Mouse (Mus musculus): ENCODE data around the gene Pikfyve. TPM values are rescaled to one million over a fixed set of nuclear protein-coding genes. Genes with fewer than 3 reads are reported as not detected.
"Not testable (repeated sequence)": the region's sequence is repeated elsewhere in the genome, so short reads cannot be mapped to it uniquely, and the experiment has no call there.

Gene Pikfyve
- total RNA-seq, 1 experiment: 30.4 TPM

DNA sequence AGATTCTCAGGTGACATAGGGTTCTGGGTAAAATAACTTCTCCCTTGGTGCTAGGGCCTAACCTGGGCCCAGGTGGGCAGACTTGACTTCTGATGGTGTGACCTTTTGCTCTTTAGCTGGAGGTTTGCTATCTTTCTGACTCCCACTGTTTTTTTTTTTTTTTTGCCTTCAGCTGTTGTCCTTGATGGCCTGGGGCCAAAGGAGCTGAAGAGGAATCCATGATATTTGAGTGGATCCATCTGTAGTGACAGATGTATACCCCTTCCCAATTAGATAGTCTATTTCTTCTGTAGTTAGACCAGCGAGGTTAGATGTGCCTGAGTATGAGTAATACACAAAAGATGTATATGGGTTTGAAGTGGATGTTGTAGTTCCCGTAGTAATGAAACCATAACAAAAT lies 31.1 kb downstream of the Pikfyve start:
- no peak for DNase-seq (ENCODE audit: low read depth, low spot score)
- TF ChIP-seq CHD2 (IDR thresholded peaks at IDR 0.05; ENCODE audit: low read depth, low read length): no peak
- no peak for TF ChIP-seq HCFC1 (IDR thresholded peaks at IDR 0.05; ENCODE audit: borderline replicate concordance, insufficient read depth, low read length)
- TF ChIP-seq ZNF384 (IDR thresholded peaks at IDR 0.05; ENCODE audit: low read depth, low read length): no peak
- no peak for TF ChIP-seq ZC3H11A (IDR thresholded peaks at IDR 0.05; ENCODE audit: borderline replicate concordance, low read depth, low read length)
- TF ChIP-seq MAFK (IDR thresholded peaks at IDR 0.05; ENCODE audit: insufficient read depth, low read depth, low read length): no peak
- no peak overlapping the region for H3K9ac ChIP-seq (ENCODE audit: insufficient read depth, low read depth, low read length, poor library complexity, severe bottlenecking)
- no peak overlapping the region for H3K4me3 ChIP-seq (ENCODE audit: insufficient read depth in 1 of 2, low read depth in 1 of 2, low read length in 2 of 2, poor library complexity in 1 of 2, severe bottlenecking in 1 of 2)
- H3K36me3 ChIP-seq (ENCODE audit: control insufficient read depth, insufficient read depth, low read length, poor library complexity, severe bottlenecking): no peaks in the 10 kb centered on the region; the same call in 1 of the 2 replicates
- no peaks in the 10 kb centered on the region; a peak in 1 of 4 replicates for H3K4me1 ChIP-seq (ENCODE audit: control insufficient read depth in 2 of 2, insufficient read depth in 2 of 2, low read length in 2 of 2, poor library complexity in 1 of 2)
- no peak overlapping the region for H3K27ac ChIP-seq (ENCODE audit: insufficient read depth, low read depth, low read length, poor library complexity, severe bottlenecking)
- in situ Hi-C loops (cut with MboI; ENCODE audit: low sequenced_read_pairs in 2 of 2, unreplicated experiment in 2 of 2): no loop called here
- H3K9me3 ChIP-seq (ENCODE audit: control insufficient read depth, insufficient read depth, low read depth, low read length): no peaks in the 10 kb centered on the region

DNA sequence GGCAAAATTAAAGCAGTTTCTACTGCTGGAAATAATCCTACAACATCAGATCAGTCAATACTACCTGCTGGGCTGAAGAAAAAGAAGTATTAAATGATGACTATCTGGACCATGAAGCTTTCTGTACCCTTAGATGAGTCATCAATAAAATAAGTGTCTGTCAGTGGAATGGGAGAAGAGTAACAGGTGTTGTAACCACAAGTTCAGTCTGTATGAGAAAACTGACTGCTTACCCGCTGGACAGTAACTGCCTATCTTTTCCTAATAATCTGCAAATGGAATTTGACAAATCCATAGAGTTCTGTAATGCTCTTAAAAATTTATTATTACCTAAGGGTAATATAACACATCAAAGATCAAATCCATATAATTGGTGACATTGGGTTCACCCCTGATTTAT lies 31.5 kb downstream of the Pikfyve start:
- Histone ChIP-seq H3K36me3 (ENCODE audit: control insufficient read depth, insufficient read depth, low read length, poor library complexity, severe bottlenecking) (no peaks in the 10 kb centered on the region; the same call in 1 of the 2 replicates), H3K4me1 (ENCODE audit: control insufficient read depth in 2 of 2, insufficient read depth in 2 of 2, low read length in 2 of 2, poor library complexity in 1 of 2) (no peaks in the 10 kb centered on the region; a peak in 1 of 4 replicates), H3K9ac (ENCODE audit: insufficient read depth, low read depth, low read length, poor library complexity, severe bottlenecking) (no peak overlapping the region), H3K9me3 (ENCODE audit: control insufficient read depth, insufficient read depth, low read depth, low read length) (no peaks in the 10 kb centered on the region), H3K27ac (ENCODE audit: insufficient read depth, low read depth, low read length, poor library complexity, severe bottlenecking) (no peak overlapping the region), H3K4me3 (ENCODE audit: insufficient read depth in 1 of 2, low read depth in 1 of 2, low read length in 2 of 2, poor library complexity in 1 of 2, severe bottlenecking in 1 of 2) (no peak overlapping the region)
- in situ Hi-C loops (cut with MboI; ENCODE audit: low sequenced_read_pairs in 2 of 2, unreplicated experiment in 2 of 2): no loop called here
- TF ChIP-seq ZNF384 (IDR thresholded peaks at IDR 0.05; ENCODE audit: low read depth, low read length) (no peak), ZC3H11A (IDR thresholded peaks at IDR 0.05; ENCODE audit: borderline replicate concordance, low read depth, low read length) (no peak), MAFK (IDR thresholded peaks at IDR 0.05; ENCODE audit: insufficient read depth, low read depth, low read length) (no peak), CHD2 (IDR thresholded peaks at IDR 0.05; ENCODE audit: low read depth, low read length) (no peak), HCFC1 (IDR thresholded peaks at IDR 0.05; ENCODE audit: borderline replicate concordance, insufficient read depth, low read length) (no peak)
- no peak for DNase-seq (ENCODE audit: low read depth, low spot score)

DNA sequence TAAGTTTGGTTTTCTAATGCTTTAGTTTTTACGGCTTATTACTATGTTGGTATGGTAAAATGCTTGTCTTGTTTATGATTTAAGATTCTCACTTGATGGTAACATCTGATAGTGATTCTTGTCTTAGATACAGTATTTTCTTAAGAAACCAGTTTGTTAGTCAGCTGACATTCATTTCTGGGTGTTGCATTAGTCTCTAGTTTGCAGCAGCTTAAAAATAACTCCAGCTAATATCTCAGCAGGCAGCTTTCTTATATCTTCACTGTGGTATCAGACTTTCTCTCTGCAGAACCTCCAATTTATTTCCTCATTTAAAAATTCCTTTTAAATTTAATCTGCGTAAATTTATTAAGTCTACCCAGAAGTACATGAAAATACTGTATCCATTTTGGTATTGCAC lies 37.2 kb downstream of the Pikfyve start:
- H3K27ac ChIP-seq (ENCODE audit: insufficient read depth, low read depth, low read length, poor library complexity, severe bottlenecking): no peak overlapping the region
- H3K4me1 ChIP-seq (ENCODE audit: control insufficient read depth in 2 of 2, insufficient read depth in 2 of 2, low read length in 2 of 2, poor library complexity in 1 of 2): no peaks in the 10 kb centered on the region
- in situ Hi-C loops (cut with MboI; ENCODE audit: low sequenced_read_pairs in 2 of 2, unreplicated experiment in 2 of 2): no loop called here
- no peak overlapping the region for H3K4me3 ChIP-seq (ENCODE audit: insufficient read depth in 1 of 2, low read depth in 1 of 2, low read length in 2 of 2, poor library complexity in 1 of 2, severe bottlenecking in 1 of 2)
- H3K36me3 ChIP-seq (ENCODE audit: control insufficient read depth, insufficient read depth, low read length, poor library complexity, severe bottlenecking): peaks cover 4% of the 10 kb centered on the region; the same call in 1 of the 2 replicates
- no peaks in the 10 kb centered on the region for H3K9me3 ChIP-seq (ENCODE audit: control insufficient read depth, insufficient read depth, low read depth, low read length)
- DNase-seq (ENCODE audit: low read depth, low spot score): no peak
- H3K9ac ChIP-seq (ENCODE audit: insufficient read depth, low read depth, low read length, poor library complexity, severe bottlenecking): no peak overlapping the region
- TF ChIP-seq HCFC1 (IDR thresholded peaks at IDR 0.05; ENCODE audit: borderline replicate concordance, insufficient read depth, low read length) (no peak), CHD2 (IDR thresholded peaks at IDR 0.05; ENCODE audit: low read depth, low read length) (no peak), ZNF384 (IDR thresholded peaks at IDR 0.05; ENCODE audit: low read depth, low read length) (no peak), MAFK (IDR thresholded peaks at IDR 0.05; ENCODE audit: insufficient read depth, low read depth, low read length) (no peak), ZC3H11A (IDR thresholded peaks at IDR 0.05; ENCODE audit: borderline replicate concordance, low read depth, low read length) (no peak)

DNA sequence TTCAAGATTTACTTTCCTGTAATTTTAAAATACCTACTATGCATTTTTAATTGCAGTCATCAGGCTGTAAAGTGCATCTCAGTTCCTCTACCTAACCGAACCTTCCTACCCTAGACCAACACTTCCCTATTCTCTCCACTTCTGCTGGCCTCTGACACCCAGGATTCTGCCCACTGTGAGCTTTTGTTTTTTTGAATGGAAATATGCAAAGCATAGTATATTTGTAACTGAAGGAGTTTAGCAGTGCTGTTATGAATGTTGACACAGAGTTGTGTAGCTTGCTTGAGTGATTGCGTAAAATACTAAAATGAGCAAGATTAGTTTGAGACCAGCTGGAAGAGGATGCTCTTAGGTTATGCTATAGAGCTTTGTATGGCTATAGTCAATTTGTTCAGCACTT lies 41.2 kb downstream of the Pikfyve start:
- TF ChIP-seq CHD2 (IDR thresholded peaks at IDR 0.05; ENCODE audit: low read depth, low read length) (no peak), HCFC1 (IDR thresholded peaks at IDR 0.05; ENCODE audit: borderline replicate concordance, insufficient read depth, low read length) (no peak), ZNF384 (IDR thresholded peaks at IDR 0.05; ENCODE audit: low read depth, low read length) (no peak), MAFK (IDR thresholded peaks at IDR 0.05; ENCODE audit: insufficient read depth, low read depth, low read length) (no peak), ZC3H11A (IDR thresholded peaks at IDR 0.05; ENCODE audit: borderline replicate concordance, low read depth, low read length) (no peak)
- Histone ChIP-seq H3K36me3 (ENCODE audit: control insufficient read depth, insufficient read depth, low read length, poor library complexity, severe bottlenecking) (peaks cover 4% of the 10 kb centered on the region; the same call in 1 of the 2 replicates), H3K4me3 (ENCODE audit: insufficient read depth in 1 of 2, low read depth in 1 of 2, low read length in 2 of 2, poor library complexity in 1 of 2, severe bottlenecking in 1 of 2) (no peak overlapping the region), H3K9ac (ENCODE audit: insufficient read depth, low read depth, low read length, poor library complexity, severe bottlenecking) (no peak overlapping the region), H3K27ac (ENCODE audit: insufficient read depth, low read depth, low read length, poor library complexity, severe bottlenecking) (no peak overlapping the region), H3K4me1 (ENCODE audit: control insufficient read depth in 2 of 2, insufficient read depth in 2 of 2, low read length in 2 of 2, poor library complexity in 1 of 2) (no peaks in the 10 kb centered on the region; a peak in 1 of 4 replicates), H3K9me3 (ENCODE audit: control insufficient read depth, insufficient read depth, low read depth, low read length) (no peaks in the 10 kb centered on the region)
- DNase-seq (ENCODE audit: low read depth, low spot score): no peak
- in situ Hi-C loops (cut with MboI; ENCODE audit: low sequenced_read_pairs in 2 of 2, unreplicated experiment in 2 of 2): no loop called here

DNA sequence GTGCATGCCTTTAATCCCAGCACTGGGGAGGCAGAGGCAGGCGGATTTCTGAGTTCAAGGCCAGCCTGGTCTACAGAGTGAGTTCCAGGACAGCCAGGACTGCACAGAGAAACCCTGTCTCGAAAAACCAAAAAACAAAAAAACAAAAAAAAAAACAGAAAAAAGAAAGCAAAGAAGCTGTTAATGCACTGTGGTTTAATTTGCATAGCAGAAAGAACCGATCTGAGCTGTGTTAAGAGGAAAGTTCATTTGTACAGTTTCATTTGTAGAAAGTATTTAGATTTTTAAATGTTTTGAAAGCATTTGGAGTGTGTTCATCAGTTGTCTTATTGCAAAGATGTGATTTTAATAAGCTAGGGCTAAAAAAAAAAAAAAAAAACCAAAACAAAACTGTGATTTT lies 43.3 kb downstream of the Pikfyve start:
- H3K9me3 ChIP-seq (ENCODE audit: control insufficient read depth, insufficient read depth, low read depth, low read length); in situ Hi-C loops (cut with MboI; ENCODE audit: low sequenced_read_pairs in 2 of 2, unreplicated experiment in 2 of 2); H3K27ac ChIP-seq (ENCODE audit: insufficient read depth, low read depth, low read length, poor library complexity, severe bottlenecking); H3K9ac ChIP-seq (ENCODE audit: insufficient read depth, low read depth, low read length, poor library complexity, severe bottlenecking); H3K4me1 ChIP-seq (ENCODE audit: control insufficient read depth in 2 of 2, insufficient read depth in 2 of 2, low read length in 2 of 2, poor library complexity in 1 of 2); H3K4me3 ChIP-seq (ENCODE audit: insufficient read depth in 1 of 2, low read depth in 1 of 2, low read length in 2 of 2, poor library complexity in 1 of 2, severe bottlenecking in 1 of 2); DNase-seq (ENCODE audit: low read depth, low spot score); H3K36me3 ChIP-seq (ENCODE audit: control insufficient read depth, insufficient read depth, low read length, poor library complexity, severe bottlenecking): not testable (repeated sequence)

Measured in ES-E14 (cell line).